Mouse (Mus musculus): Measurements from ENCODE around the gene Ywhag. TPM values are rescaled to one million over a fixed set of nuclear protein-coding genes. Genes with fewer than 3 reads are reported as not detected.
A peak's percentile ranks its signal among the peaks of the same experiment; 100 is the strongest.

Ywhag gene
- polyA plus RNA-seq (2015; fragmentation: Nextera tagmentation; extraction: Ambion mirVana) = 137 and 144 TPM in 2 replicates

DNA sequence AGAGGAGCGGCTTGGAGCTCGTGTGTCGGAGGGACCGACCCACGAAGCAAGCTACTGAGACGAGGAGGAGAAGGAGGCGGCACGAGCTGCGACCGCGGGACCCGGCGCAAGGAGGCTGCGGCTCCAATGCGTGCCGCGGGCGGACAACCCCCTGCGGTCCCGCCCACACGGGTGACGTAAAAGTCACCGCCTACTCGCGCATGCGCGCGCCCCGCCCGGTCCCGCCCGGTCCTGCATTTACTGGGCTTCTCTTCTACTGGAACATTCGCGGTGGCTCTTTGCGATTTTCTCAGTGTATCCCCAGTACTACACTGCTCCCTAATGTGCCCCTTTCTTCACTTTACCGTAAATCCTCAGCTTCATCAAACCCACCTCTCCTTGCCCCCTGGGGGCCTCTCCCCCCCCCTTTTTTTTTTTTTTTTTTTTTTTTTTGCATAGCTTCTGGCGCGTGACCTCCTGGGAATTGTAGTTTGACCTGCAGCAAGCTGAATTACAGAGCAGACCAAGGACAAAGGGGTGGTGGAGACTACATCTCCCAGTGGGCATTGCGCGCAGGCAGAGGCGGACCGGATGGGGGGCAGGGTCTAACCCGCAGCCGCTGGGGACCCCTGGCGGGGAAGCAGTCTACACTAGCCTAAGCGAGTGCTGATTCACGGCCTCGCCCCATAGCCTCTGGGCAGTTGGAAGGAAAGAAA, at the start of gene Ywhag:
Gene Ywhag (minus strand): TSS at position 136 of the 695 bp plus-strand sequence.
- no peaks in the 10 kb centered on the region for H3K27me3 ChIP-seq (replicated peaks; ENCODE audit: control insufficient read depth, insufficient read depth, low read length)
- H3K36me3 ChIP-seq (ENCODE audit: control insufficient read depth, insufficient read depth, low read length) = no peaks in the 10 kb centered on the region
- under 1% methylated on average over 48 of the region's 48 CpGs for WGBS
- H3K9me3 ChIP-seq (ENCODE audit: control insufficient read depth, low read length) = no peaks in the 10 kb centered on the region
- H3K4me2 ChIP-seq (ENCODE audit: low read depth, low read length) = peak within 1 kb of the TSS; percentile 70
- H3K9ac ChIP-seq (ENCODE audit: low read depth, low read length) = peak within 1 kb of the TSS; percentile 89
- H3K4me1 ChIP-seq (ENCODE audit: control insufficient read depth, insufficient read depth, low read length) = peaks cover 16% of the 10 kb centered on the region
- peak within 1 kb of the TSS; percentile 98 for H3K27ac ChIP-seq (ENCODE audit: low read length)
- ATAC-seq = peak; percentile 96
- H3K4me3 ChIP-seq (ENCODE audit: low read length) = peak within 1 kb of the TSS; percentile 78

DNA sequence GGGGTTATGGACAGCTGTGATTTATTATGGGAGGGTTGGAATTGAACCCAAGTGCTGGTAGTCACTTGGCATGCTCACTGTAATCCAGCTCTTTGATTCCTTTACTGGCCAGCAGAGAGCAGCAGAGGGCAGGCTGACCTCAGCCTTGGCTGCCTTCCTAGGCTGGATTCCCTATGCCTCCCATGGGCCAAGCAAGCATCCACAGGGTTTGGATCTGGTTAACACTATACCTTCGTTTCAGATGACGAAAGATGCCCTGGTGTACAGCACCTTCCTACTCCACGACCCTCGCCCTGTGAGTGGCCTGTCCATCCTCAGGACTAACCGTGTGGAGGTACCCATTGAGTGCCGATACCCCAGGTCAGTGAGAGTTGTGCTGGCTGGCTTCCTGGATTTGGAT, 48.0 kb upstream of the Ywhag start:
- WGBS = 36% methylated on average over 6 of the region's 6 CpGs
- peak; percentile 33; the same call in 1 of the 2 replicates for ATAC-seq
- no peaks in the 10 kb centered on the region for H3K9me3 ChIP-seq (ENCODE audit: control insufficient read depth, low read length)
- H3K27me3 ChIP-seq (replicated peaks; ENCODE audit: control insufficient read depth, insufficient read depth, low read length) = no peaks in the 10 kb centered on the region
- H3K4me2 ChIP-seq (ENCODE audit: low read depth, low read length) = no peak overlapping the region
- H3K9ac ChIP-seq (ENCODE audit: low read depth, low read length) = no peak overlapping the region
- H3K36me3 ChIP-seq (ENCODE audit: control insufficient read depth, insufficient read depth, low read length) = no peaks in the 10 kb centered on the region
- no peak overlapping the region for H3K4me3 ChIP-seq (ENCODE audit: low read length)
- H3K27ac ChIP-seq (ENCODE audit: low read length) = no peak overlapping the region
- no peaks in the 10 kb centered on the region for H3K4me1 ChIP-seq (ENCODE audit: control insufficient read depth, insufficient read depth, low read length)

DNA sequence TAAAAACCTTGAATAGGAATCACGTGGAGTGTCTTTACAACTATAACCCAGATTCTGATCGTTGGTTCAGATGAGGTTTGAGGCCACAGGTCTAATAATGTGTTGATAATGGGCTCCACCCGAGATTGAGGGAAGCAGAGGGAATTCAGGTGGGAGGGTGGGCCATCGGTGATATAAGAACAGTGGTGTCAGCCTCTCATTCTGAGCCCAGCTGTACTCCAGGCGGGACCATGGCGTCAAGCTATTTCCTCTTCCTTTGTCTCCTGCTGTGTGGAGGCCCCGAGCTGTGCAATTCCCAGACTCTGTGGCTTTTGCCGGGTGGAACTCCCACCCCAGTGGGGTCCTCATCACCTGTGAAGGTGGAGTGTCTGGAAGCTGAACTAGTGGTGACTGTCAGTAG, 45.5 kb upstream of the Ywhag start, which contains the start of gene Zp3:
Gene Zp3 (plus strand): TSS at position 196 of the 400 bp plus-strand sequence.
- Histone ChIP-seq H3K27me3 (replicated peaks; ENCODE audit: control insufficient read depth, insufficient read depth, low read length) (no peaks in the 10 kb centered on the region), H3K9me3 (ENCODE audit: control insufficient read depth, low read length) (no peaks in the 10 kb centered on the region), H3K27ac (ENCODE audit: low read length) (no peak within 1 kb of the TSS), H3K36me3 (ENCODE audit: control insufficient read depth, insufficient read depth, low read length) (no peaks in the 10 kb centered on the region), H3K4me3 (ENCODE audit: low read length) (no peak within 1 kb of the TSS), H3K4me2 (ENCODE audit: low read depth, low read length) (no peak within 1 kb of the TSS), H3K4me1 (ENCODE audit: control insufficient read depth, insufficient read depth, low read length) (no peaks in the 10 kb centered on the region), H3K9ac (ENCODE audit: low read depth, low read length) (no peak within 1 kb of the TSS)
- ATAC-seq = no peak
- WGBS = 66% methylated on average over 8 of the region's 8 CpGs

DNA sequence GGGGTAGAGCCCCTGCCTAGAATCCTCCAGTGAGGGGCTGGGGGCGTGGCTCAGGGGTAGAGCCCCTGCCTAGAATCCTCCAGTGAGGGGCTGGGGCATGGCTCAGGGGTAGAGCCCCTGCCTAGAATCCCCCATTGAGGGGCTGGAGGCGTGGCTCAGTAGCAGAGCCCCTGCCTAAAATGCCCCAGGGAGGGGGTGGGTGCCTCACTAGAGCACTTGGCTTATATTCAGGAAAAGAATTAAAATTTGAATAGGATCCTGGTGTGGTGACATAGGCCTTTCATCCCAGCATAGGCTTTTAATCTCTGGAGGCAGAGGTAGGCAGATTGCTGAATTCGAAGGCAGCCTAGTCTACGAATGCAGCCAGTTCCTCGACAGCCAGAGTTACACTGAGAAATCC, 45.0 kb upstream of the Ywhag start:
- Histone ChIP-seq H3K27ac (ENCODE audit: low read length) (no peak overlapping the region), H3K4me2 (ENCODE audit: low read depth, low read length) (no peak overlapping the region), H3K27me3 (replicated peaks; ENCODE audit: control insufficient read depth, insufficient read depth, low read length) (no peaks in the 10 kb centered on the region), H3K9ac (ENCODE audit: low read depth, low read length) (no peak overlapping the region), H3K36me3 (ENCODE audit: control insufficient read depth, insufficient read depth, low read length) (no peaks in the 10 kb centered on the region), H3K4me1 (ENCODE audit: control insufficient read depth, insufficient read depth, low read length) (no peaks in the 10 kb centered on the region), H3K4me3 (ENCODE audit: low read length) (no peak overlapping the region), H3K9me3 (ENCODE audit: control insufficient read depth, low read length) (no peaks in the 10 kb centered on the region)
- no peak for ATAC-seq
- WGBS = 83% methylated on average over 5 of the region's 5 CpGs

DNA sequence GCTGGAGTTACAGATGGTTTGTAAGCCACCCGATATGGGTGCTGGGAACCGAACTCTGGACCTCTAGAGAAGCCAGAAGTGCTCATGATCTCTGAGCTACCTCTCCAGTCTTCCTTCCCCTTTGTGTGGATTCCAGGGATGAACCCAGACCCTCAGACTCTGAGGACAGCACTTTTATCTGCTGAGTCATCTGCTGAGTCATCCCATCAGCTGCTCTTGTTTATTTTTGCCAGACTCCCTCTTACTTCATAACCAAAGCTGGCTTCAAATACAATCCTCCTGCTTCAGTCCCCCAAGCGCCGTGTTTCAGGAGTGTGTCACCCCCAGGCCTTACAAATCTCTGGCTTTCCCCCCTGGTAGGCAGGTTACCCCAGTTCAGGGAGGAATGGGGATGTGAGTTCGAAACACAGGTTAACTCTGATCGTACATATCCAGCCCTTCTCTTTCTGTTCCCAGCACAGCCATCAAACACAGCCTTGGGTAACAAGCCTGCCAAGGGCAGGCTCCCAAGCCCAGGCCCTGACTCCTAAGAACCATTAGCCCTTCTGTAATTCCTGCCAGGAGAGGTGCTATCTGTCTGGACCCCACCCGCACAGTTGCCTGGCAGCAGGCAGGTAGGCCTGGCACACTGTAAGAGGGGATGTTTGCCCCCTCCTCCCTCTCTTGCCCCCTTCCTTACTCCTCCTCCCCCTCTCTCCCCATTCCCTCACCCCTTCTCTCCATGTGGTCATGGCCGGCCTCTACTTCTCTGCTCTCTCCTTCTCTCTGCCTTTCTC, 41.7 kb upstream of the Ywhag start:
- Histone ChIP-seq H3K27me3 (replicated peaks; ENCODE audit: control insufficient read depth, insufficient read depth, low read length) (no peaks in the 10 kb centered on the region), H3K9ac (ENCODE audit: low read depth, low read length) (no peak overlapping the region), H3K4me3 (ENCODE audit: low read length) (no peak overlapping the region), H3K4me1 (ENCODE audit: control insufficient read depth, insufficient read depth, low read length) (no peaks in the 10 kb centered on the region), H3K9me3 (ENCODE audit: control insufficient read depth, low read length) (no peaks in the 10 kb centered on the region), H3K36me3 (ENCODE audit: control insufficient read depth, insufficient read depth, low read length) (no peaks in the 10 kb centered on the region), H3K27ac (ENCODE audit: low read length) (no peak overlapping the region), H3K4me2 (ENCODE audit: low read depth, low read length) (no peak overlapping the region)
- no peak for ATAC-seq
- WGBS = 92% methylated on average over 8 of the region's 8 CpGs

DNA sequence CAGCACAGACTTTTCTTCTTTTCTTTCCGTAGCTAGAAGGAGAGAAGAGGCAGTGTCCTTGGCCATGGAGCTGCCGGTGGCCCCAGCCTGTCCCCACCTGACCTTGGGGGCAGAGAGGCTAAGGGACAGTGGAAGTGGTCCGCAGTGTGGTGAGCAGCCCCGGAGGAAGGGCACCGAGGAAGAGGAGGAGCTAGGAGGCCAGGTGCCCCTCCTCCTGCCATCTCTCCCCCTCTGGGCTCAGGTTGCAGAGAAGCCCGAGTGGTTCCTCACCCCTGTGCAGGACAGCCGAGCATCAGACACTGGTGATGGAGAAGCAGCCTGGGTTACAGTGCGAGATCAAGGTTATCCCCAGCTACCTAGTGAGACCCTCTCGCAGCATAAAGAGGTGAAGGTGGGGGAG, 39.9 kb upstream of the Ywhag start, which contains the start of gene Ssc4d:
Gene Ssc4d (minus strand): TSS at position 167 of the 400 bp plus-strand sequence.
- no peak for ATAC-seq
- H3K9ac ChIP-seq (ENCODE audit: low read depth, low read length) = no peak within 1 kb of the TSS
- no peak within 1 kb of the TSS for H3K4me3 ChIP-seq (ENCODE audit: low read length)
- H3K9me3 ChIP-seq (ENCODE audit: control insufficient read depth, low read length) = no peaks in the 10 kb centered on the region
- no peak within 1 kb of the TSS for H3K27ac ChIP-seq (ENCODE audit: low read length)
- H3K4me2 ChIP-seq (ENCODE audit: low read depth, low read length) = no peak within 1 kb of the TSS
- H3K4me1 ChIP-seq (ENCODE audit: control insufficient read depth, insufficient read depth, low read length) = no peaks in the 10 kb centered on the region
- H3K27me3 ChIP-seq (replicated peaks; ENCODE audit: control insufficient read depth, insufficient read depth, low read length) = no peaks in the 10 kb centered on the region
- H3K36me3 ChIP-seq (ENCODE audit: control insufficient read depth, insufficient read depth, low read length) = no peaks in the 10 kb centered on the region
- 25% methylated on average over 9 of the region's 9 CpGs for WGBS

DNA sequence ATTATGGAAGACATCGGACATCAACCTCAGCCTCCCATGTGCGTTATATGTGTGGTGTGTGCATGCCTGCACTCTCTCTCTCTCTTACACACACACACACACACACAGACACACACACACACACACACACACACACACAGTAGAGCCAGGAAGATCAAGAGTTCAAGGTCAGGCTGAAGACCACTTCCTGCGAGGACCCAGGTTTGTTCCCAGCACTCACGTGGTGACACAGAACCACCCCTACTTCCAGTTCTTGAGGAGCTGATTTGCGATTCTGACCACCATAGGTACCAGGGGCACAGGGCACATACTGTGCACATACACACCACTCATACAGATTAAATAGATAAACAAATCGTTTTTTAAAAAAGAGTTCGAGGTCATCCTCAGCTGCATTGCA, 37.5 kb upstream of the Ywhag start:
- Histone ChIP-seq H3K4me2 (ENCODE audit: low read depth, low read length) (no peak overlapping the region), H3K4me1 (ENCODE audit: control insufficient read depth, insufficient read depth, low read length) (no peaks in the 10 kb centered on the region), H3K36me3 (ENCODE audit: control insufficient read depth, insufficient read depth, low read length) (no peaks in the 10 kb centered on the region), H3K9ac (ENCODE audit: low read depth, low read length) (no peak overlapping the region), H3K9me3 (ENCODE audit: control insufficient read depth, low read length) (no peaks in the 10 kb centered on the region), H3K27ac (ENCODE audit: low read length) (no peak overlapping the region), H3K4me3 (ENCODE audit: low read length) (no peak overlapping the region), H3K27me3 (replicated peaks; ENCODE audit: control insufficient read depth, insufficient read depth, low read length) (no peaks in the 10 kb centered on the region)
- WGBS = 80% methylated on average over 7 of the region's 7 CpGs
- ATAC-seq = no peak

DNA sequence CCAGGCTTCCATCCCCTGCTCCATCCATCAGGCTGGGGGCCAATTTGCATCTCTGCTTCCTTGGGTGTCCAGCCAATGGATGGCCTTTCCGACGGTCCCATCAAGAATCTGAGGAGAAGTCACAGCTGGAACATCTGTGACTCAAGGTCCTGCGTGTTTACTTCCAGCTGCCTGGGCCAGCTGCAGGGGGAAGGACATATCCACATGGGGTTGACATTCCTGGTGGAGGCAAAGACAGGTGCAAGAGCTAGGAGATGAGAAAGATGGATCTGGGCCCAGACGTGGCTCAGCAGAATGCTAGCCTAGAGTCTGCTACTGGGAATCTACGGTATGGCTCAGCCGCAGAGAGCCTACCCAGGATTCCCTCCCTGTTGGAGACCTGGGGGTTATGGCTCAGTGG, 35.8 kb upstream of the Ywhag start:
- Histone ChIP-seq H3K4me1 (ENCODE audit: control insufficient read depth, insufficient read depth, low read length) (peaks cover 4% of the 10 kb centered on the region), H3K4me2 (ENCODE audit: low read depth, low read length) (no peak overlapping the region), H3K27me3 (replicated peaks; ENCODE audit: control insufficient read depth, insufficient read depth, low read length) (no peaks in the 10 kb centered on the region), H3K4me3 (ENCODE audit: low read length) (no peak overlapping the region), H3K9me3 (ENCODE audit: control insufficient read depth, low read length) (no peaks in the 10 kb centered on the region), H3K27ac (ENCODE audit: low read length) (no peak overlapping the region), H3K36me3 (ENCODE audit: control insufficient read depth, insufficient read depth, low read length) (no peaks in the 10 kb centered on the region), H3K9ac (ENCODE audit: low read depth, low read length) (no peak overlapping the region)
- ATAC-seq = no peak
- WGBS = 68% methylated on average over 6 of the region's 6 CpGs

DNA sequence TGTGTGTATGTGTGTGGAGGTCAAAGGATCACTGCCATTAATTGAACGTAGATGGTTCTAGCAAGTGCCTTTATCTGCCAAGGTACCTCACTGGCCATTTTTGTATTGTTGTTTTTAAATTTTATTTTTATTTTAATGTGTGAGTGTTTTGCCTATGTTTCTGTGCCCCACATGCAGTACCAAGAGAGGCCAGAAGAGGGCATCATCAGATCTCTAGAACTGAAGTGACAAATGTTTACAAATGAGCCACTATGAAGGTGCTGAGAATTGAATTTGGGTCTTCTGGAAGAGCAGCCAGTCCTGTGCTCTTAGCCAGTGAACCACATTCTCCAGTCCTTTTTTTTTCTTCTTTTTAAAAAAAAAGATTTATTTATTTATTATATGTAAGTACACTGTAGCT, 34.4 kb upstream of the Ywhag start:
- Histone ChIP-seq H3K9me3 (ENCODE audit: control insufficient read depth, low read length) (no peaks in the 10 kb centered on the region), H3K27ac (ENCODE audit: low read length) (no peak overlapping the region), H3K27me3 (replicated peaks; ENCODE audit: control insufficient read depth, insufficient read depth, low read length) (no peaks in the 10 kb centered on the region), H3K4me3 (ENCODE audit: low read length) (no peak overlapping the region), H3K36me3 (ENCODE audit: control insufficient read depth, insufficient read depth, low read length) (no peaks in the 10 kb centered on the region), H3K9ac (ENCODE audit: low read depth, low read length) (no peak overlapping the region), H3K4me2 (ENCODE audit: low read depth, low read length) (no peak overlapping the region), H3K4me1 (ENCODE audit: control insufficient read depth, insufficient read depth, low read length) (peaks cover 5% of the 10 kb centered on the region)
- 61% methylated on average over 1 of the region's 1 CpGs for WGBS
- ATAC-seq = no peak

Measured in intestine, embryonic 16.5 days (tissue).